Mouse (Mus musculus): Measurements from ENCODE around the gene A630076J17Rik. TPM values are rescaled to one million over a fixed set of nuclear protein-coding genes. Genes with fewer than 3 reads are reported as not detected.

The A630076J17Rik gene
- polyA plus RNA-seq, 2 experiments = not detected

- Histone ChIP-seq H3K4me1 (replicated peaks; ENCODE audit: control insufficient read depth in 2 of 2, insufficient read depth in 2 of 2, low read length in 1 of 2) (no peaks in the 10 kb centered on the region), H3K9me3 (ENCODE audit: control insufficient read depth, low read length) (no peaks in the 10 kb centered on the region), H3K4me2 (ENCODE audit: low read depth) (no peak overlapping the region), H3K4me3 (ENCODE audit: insufficient read depth in 1 of 2, low read depth in 2 of 2, low read length in 2 of 2) (no peak overlapping the region), H3K27me3 (ENCODE audit: control insufficient read depth, insufficient read depth, low read length) (no peaks in the 10 kb centered on the region), H3K9ac (replicated peaks) (no peak overlapping the region), H3K36me3 (replicated peaks; ENCODE audit: control insufficient read depth, insufficient read depth, low read depth) (no peaks in the 10 kb centered on the region), H3K27ac (no peak overlapping the region)
- TF ChIP-seq CTCF (IDR thresholded peaks at IDR 0.05; ENCODE audit: low read depth) (no peak), EP300 (IDR thresholded peaks at IDR 0.05; ENCODE audit: low read depth) (no peak)
- no peak for ATAC-seq (ENCODE audit: insufficient read depth)
- no peak for DNase-seq (ENCODE audit: low read depth in 3 of 3, low spot score in 3 of 3)
- WGBS (ENCODE audit: insufficient replicate concordance) = 37% methylated on average over 3 of the region's 3 CpGs
These were observed 18.6 kb downstream of the A630076J17Rik start for GRCm38 (mm10) chr3:107249042-107249441.

- no peak for ATAC-seq (ENCODE audit: insufficient read depth)
- TF ChIP-seq CTCF (IDR thresholded peaks at IDR 0.05; ENCODE audit: low read depth) = no peak
- no peak for TF ChIP-seq EP300 (IDR thresholded peaks at IDR 0.05; ENCODE audit: low read depth)
- no peak overlapping the region for H3K9ac ChIP-seq (replicated peaks)
These were observed 19.9 kb downstream of the A630076J17Rik start for GRCm38 (mm10) chr3:107250320-107250719.

GRCm38 (mm10) chr3:107252035-107252434, 21.6 kb downstream of the A630076J17Rik start:
- no peak for DNase-seq (ENCODE audit: low read depth in 3 of 3, low spot score in 3 of 3)
- Histone ChIP-seq H3K4me2 (ENCODE audit: low read depth) (no peak overlapping the region), H3K4me3 (ENCODE audit: insufficient read depth in 1 of 2, low read depth in 2 of 2, low read length in 2 of 2) (no peak overlapping the region), H3K9ac (replicated peaks) (no peak overlapping the region), H3K9me3 (ENCODE audit: control insufficient read depth, low read length) (no peaks in the 10 kb centered on the region), H3K27me3 (ENCODE audit: control insufficient read depth, insufficient read depth, low read length) (no peaks in the 10 kb centered on the region), H3K27ac (no peak overlapping the region), H3K36me3 (replicated peaks; ENCODE audit: control insufficient read depth, insufficient read depth, low read depth) (no peaks in the 10 kb centered on the region), H3K4me1 (replicated peaks; ENCODE audit: control insufficient read depth in 2 of 2, insufficient read depth in 2 of 2, low read length in 1 of 2) (no peaks in the 10 kb centered on the region)
- 12% methylated on average over 4 of the region's 4 CpGs for WGBS (ENCODE audit: insufficient replicate concordance)
- ATAC-seq (ENCODE audit: insufficient read depth) = no peak
- no peak for TF ChIP-seq CTCF (IDR thresholded peaks at IDR 0.05; ENCODE audit: low read depth)
- no peak for TF ChIP-seq EP300 (IDR thresholded peaks at IDR 0.05; ENCODE audit: low read depth)

More at GRCm38 (mm10) chr3:107250320-107250719, 19.9 kb downstream of the A630076J17Rik start:
- Histone ChIP-seq H3K4me2 (ENCODE audit: low read depth) (no peak overlapping the region), H3K4me1 (replicated peaks; ENCODE audit: control insufficient read depth in 2 of 2, insufficient read depth in 2 of 2, low read length in 1 of 2) (no peaks in the 10 kb centered on the region), H3K4me3 (ENCODE audit: insufficient read depth in 1 of 2, low read depth in 2 of 2, low read length in 2 of 2) (no peak overlapping the region), H3K27ac (no peak overlapping the region), H3K27me3 (ENCODE audit: control insufficient read depth, insufficient read depth, low read length) (no peaks in the 10 kb centered on the region), H3K36me3 (replicated peaks; ENCODE audit: control insufficient read depth, insufficient read depth, low read depth) (no peaks in the 10 kb centered on the region), H3K9me3 (ENCODE audit: control insufficient read depth, low read length) (no peaks in the 10 kb centered on the region)
- WGBS (ENCODE audit: insufficient replicate concordance) = 12% methylated on average over 2 of the region's 2 CpGs
- no peak for DNase-seq (ENCODE audit: low read depth in 3 of 3, low spot score in 3 of 3)

GRCm38 (mm10) chr3:107253925-107254324, 23.5 kb downstream of the A630076J17Rik start:
- Histone ChIP-seq H3K36me3 (replicated peaks; ENCODE audit: control insufficient read depth, insufficient read depth, low read depth) (no peaks in the 10 kb centered on the region), H3K4me3 (ENCODE audit: insufficient read depth in 1 of 2, low read depth in 2 of 2, low read length in 2 of 2) (no peak overlapping the region), H3K4me2 (ENCODE audit: low read depth) (no peak overlapping the region), H3K27me3 (ENCODE audit: control insufficient read depth, insufficient read depth, low read length) (no peaks in the 10 kb centered on the region), H3K27ac (no peak overlapping the region), H3K4me1 (replicated peaks; ENCODE audit: control insufficient read depth in 2 of 2, insufficient read depth in 2 of 2, low read length in 1 of 2) (no peaks in the 10 kb centered on the region), H3K9me3 (ENCODE audit: control insufficient read depth, low read length) (no peaks in the 10 kb centered on the region), H3K9ac (replicated peaks) (no peak overlapping the region)
- TF ChIP-seq EP300 (IDR thresholded peaks at IDR 0.05; ENCODE audit: low read depth) (no peak), CTCF (IDR thresholded peaks at IDR 0.05; ENCODE audit: low read depth) (no peak)
- ATAC-seq (ENCODE audit: insufficient read depth) (no peak), DNase-seq (ENCODE audit: low read depth in 3 of 3, low spot score in 3 of 3) (no peak)
- 51% methylated on average over 5 of the region's 5 CpGs for WGBS (ENCODE audit: insufficient replicate concordance)

GRCm38 (mm10) chr3:107255992-107256391, 25.6 kb downstream of the A630076J17Rik start:
- TF ChIP-seq EP300 (IDR thresholded peaks at IDR 0.05; ENCODE audit: low read depth) = no peak
- TF ChIP-seq CTCF (IDR thresholded peaks at IDR 0.05; ENCODE audit: low read depth) = no peak
- no peak for DNase-seq (ENCODE audit: low read depth in 3 of 3, low spot score in 3 of 3)
- Histone ChIP-seq H3K4me1 (replicated peaks; ENCODE audit: control insufficient read depth in 2 of 2, insufficient read depth in 2 of 2, low read length in 1 of 2) (no peaks in the 10 kb centered on the region), H3K27me3 (ENCODE audit: control insufficient read depth, insufficient read depth, low read length) (no peaks in the 10 kb centered on the region), H3K9ac (replicated peaks) (no peak overlapping the region), H3K36me3 (replicated peaks; ENCODE audit: control insufficient read depth, insufficient read depth, low read depth) (no peaks in the 10 kb centered on the region), H3K27ac (no peak overlapping the region), H3K4me2 (ENCODE audit: low read depth) (no peak overlapping the region), H3K4me3 (ENCODE audit: insufficient read depth in 1 of 2, low read depth in 2 of 2, low read length in 2 of 2) (no peak overlapping the region), H3K9me3 (ENCODE audit: control insufficient read depth, low read length) (no peaks in the 10 kb centered on the region)
- 68% methylated on average over 3 of the region's 3 CpGs for WGBS (ENCODE audit: insufficient replicate concordance)
- no peak for ATAC-seq (ENCODE audit: insufficient read depth)
